Mouse (Mus musculus) cerebellum, adult 9-11 months (tissue): ENCODE results near the gene Add3.
"Not testable (repeated sequence)": the region's sequence is repeated elsewhere in the genome, so short reads cannot be mapped to it uniquely, and the experiment has no call there.

Source experiments
- DNase-seq: peaks from one replicate; pipeline ENCODE4 v3.0.0; 2022

Gene Add3

DNA sequence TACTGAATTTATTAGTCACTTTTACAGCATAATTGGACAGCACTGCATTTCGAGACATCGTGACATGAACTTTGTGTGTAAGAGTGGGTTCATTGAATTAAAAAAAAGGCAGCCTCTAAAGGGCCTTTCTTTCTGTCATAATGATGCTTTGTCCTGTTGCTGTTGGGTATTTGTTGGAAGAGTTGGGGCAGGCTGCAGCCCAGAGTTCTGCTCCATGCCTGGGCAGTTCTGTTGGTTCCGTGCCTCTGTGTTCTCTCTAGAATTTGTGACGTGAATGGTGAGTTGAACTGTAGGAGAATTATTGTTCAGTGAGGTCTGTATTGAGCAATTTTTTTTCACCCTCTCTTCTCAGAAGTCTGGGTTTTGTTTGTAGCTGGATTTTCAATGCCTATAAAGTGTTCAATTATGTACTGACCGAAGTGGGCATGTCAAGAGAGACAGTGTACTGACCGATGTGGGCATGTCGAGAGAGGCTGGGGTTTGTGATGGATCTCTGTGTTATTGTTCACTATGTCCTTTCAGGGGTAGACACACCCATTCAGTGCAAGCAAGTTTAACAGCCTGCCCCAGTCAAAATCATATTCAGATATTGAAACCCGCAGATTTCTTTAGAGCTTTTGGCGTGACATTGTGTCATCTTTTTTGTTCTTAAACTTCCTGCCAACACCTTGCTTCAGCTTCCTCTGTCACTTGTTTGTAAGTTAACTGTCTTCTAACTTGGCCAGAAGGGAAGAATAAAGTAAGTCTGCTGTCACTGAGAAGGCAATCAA lies 54.7 kb downstream of the Add3 start:
- DNase-seq, result no peak

DNA sequence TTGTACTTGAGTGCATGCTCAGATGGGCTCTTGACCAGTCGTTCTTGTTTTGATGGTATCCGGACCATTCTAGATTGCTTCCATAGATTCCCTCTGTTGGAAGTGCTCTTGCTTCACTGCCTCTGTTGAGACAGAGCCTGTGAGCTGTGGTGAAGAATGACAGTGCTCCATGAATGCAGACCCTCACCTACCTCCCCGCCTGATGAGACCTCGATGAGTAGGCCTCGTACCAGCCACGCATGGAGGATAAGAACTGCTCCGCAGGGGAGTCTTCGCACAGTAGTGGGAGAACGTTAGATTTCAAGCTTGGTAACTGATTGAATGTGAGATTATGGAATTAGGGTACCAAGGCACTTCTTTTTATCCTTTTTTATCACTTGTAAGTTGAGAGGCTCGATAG lies 56.7 kb downstream of the Add3 start:
- DNase-seq, result no peak

DNA sequence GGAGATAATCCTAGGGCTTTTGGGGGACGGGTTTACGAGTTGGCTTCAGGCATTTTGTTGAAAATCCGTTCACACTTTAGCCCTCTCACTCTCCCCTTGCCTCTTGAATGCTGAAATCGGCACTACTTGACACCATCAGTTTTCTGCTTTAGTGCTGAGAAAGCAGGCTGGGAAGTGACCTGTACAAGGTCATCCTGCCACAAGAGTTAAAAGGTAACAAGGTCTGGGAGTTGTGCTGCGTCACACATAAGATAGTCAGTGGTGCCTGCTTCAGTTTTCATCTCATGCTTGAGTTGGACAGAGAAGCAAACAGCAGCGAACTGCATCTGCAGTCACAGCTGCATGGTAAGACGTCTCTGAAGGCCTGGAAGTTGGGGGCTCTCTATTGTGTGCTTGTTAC lies 57.5 kb downstream of the Add3 start:
- no peak for DNase-seq

DNA sequence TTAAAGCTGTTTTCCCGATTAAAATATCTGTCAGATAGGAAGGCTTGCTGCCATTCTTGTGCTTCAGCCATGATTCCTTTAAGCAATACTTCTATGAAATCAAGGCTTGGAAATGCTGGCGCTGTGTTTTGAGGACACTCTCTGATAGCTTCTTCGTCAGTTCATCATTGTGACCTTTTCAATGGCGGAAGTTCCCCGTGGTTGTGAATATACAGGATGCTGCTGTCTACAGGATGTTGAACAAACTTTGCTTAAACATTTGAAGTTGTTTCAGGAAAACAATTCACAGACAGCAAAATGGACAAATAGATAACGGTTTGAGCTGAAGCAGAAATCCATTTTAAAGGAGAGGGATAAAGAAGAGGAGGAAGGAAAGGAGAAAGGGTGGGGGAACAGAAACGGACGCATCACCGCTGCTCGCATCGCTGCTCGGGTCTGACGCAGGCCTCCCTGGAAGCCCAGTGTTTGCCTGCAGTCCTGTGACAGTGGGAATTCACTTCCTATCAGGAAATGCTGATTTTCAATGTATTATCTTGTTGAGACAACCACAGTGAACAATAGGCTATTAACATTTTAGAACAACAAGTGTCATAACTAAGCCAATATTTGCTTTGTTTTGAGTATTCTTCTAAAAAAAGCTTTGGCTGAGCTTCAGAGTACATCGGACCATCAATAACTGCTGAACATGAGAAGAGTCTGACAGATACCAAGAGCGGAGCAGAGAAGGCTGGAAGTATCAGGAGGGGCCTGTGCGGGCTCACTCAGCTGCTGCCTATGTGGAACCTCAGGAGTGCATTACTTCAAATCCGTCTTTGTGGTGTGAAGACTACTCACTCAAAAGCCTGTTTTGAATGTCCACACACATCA lies 58.7 kb downstream of the Add3 start:
- no peak for DNase-seq

DNA sequence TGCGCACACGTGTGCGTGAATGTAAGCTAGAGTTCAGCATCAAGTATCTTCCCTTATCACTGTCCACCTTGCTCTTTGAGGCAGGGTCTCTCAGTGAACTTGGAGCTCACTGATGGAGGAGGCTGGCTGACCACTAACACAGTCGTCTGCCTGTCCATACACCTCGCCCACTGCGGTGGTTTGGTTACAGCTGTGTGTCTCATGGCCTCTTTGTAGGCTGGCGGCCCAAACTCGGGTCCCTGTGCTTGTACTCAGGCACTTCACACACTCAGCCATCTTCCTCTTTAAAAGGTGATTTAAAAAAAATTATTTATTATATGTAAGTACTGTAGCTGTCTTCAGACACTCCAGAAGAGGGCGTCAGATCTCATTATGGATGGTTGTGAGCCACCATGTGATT lies 59.5 kb downstream of the Add3 start:
- DNase-seq, result no peak

DNA sequence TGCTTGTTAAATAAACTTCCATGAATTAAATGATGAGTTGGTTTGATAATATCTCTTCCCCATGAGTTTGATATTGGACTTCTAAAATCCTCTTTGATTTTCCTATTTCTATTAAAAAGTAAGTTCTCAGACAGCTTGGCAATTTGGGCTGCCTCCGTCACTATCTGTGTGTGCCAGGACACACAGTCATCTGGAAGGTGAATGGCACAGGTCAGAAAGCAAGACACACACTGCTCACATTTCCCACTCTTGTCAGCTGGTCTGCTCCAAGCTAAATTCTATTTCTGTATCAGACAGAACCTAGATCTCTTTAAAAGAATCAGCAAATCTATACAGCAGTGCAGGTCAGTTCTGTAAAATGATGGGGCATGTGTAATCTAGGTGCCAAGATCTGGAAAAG lies 61.9 kb downstream of the Add3 start:
- DNase-seq, result no peak

DNA sequence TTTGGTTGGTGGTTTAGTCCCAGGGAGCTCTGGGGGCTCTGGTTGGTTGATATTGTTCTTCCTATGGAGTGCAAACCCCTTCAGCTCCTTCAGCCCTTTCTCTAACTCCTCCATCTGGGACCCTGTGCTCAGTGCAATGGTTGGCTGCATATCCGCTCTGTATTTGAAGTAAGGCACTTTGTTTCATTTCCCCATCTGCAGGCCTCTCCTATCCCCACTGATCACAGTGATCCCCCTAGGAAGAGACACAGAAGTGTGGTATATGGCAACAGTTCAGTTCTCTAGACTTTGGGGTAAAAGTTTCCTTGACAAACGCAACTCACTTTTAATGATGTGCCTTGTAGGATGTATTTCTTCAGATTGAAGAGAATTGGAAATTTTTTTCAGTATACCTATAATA lies 66.7 kb downstream of the Add3 start:
- DNase-seq, result no peak

DNA sequence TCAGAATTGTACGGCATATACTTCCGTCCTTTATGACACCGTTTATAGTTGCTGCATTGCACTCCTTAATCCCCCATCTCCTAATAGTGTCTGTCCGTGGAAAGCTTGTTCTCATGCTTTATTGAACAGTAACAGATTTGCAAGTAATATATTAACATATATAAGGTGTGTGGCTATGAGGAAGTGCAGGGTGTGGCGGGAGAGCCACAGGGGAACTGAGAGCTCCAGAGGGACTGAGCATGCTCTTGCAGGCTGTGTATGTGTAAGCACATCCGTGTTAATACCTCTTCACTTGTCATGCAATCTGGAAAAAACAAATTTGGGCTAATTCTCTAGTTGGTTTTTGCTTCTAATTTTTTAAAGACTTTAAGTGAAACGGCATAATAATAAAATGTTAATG lies 68.6 kb downstream of the Add3 start:
- DNase-seq, result no peak

DNA sequence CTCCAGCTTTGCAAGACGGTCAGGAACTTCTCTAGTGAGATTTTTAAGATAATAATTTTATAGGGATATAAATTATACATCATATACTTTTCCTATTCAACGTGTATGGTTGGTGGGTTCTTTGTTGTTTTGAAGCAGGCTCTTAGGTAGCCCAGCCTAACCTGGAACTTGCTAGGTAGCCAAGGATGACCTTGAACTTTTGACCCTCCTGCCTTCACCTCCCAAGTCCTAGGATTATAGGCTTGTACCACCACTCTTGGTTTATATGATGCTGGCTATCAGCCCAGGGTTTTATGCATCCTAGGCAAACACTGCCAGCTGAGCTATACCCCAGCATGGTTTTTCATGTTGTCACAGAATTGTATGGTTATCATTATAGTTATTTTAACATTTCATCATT lies 70.0 kb downstream of the Add3 start:
- DNase-seq, result no peak

DNA sequence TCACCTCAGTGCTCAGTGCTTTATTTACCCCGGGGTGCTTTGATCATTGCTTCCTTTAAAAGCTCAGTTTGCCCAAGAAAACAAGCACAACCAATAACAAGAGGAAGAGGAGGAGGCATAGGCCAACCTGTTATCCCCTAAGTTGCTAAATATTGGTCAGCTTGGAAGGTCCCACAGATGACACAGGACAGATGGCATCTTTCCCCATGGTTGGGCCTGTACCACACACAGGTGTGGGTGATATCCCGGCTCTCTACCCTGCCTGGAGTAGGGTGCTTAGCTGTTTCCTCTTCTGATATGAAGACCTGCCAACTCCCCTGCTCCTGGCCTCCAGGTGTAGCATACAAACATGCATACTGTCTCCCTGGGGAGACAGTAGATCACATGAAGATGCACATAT lies 75.1 kb downstream of the Add3 start:
- DNase-seq, result peak; percentile 35

DNA sequence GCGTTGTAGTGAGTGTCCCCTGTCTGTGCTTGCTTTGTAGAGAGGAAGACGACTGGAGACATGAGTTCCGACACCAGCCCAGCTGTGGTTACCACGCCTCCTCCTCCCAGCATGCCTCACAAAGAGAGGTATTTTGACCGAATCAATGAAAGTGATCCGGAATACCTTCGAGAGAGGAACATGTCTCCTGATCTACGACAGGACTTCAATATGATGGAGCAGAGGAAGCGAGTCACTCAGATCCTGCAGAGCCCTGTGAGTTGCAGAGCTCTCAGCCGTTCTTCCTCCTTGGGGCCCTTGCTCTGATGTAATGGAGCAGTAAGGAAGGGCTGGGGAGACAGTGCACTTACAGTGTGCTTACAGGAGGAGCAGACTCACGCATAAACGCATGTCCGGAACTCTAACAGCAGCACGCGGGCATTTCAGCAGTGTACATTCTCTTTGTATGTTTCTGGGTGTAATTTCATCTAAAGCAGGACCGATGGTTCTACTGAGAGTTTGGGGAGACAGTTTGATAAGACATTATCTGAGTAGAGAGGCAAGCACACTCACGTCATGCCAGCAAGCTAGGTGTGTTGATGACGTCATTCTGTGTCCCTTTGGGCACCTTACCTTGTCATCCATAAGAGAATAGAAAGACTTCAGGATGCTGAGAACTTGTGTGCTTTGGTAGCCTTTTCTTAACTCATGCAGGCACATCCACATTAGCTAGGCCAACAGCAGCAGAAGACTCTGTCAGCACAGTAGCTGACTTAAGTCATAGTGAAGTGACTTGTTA lies 76.7 kb downstream of the Add3 start:
- DNase-seq, result no peak

DNA sequence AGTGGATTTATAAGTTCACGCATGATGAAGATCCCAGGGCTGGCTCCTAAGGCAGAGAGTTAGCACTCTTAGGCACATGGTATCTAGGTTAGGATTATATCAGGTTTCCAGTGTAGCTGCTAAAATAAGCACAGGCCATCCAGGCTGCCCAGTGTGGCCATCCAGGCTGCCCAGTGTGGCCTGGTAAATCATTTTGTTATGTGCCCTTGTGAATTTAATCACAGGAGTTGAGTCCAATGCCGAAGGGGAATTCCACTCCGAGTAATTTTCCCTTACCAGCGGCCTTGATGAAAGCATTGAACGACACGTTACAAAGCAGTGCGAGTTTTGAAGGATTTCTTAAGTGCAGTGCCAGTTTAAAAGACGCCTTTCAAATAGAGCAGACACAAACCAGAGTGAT lies 77.6 kb downstream of the Add3 start:
- no peak for DNase-seq

DNA sequence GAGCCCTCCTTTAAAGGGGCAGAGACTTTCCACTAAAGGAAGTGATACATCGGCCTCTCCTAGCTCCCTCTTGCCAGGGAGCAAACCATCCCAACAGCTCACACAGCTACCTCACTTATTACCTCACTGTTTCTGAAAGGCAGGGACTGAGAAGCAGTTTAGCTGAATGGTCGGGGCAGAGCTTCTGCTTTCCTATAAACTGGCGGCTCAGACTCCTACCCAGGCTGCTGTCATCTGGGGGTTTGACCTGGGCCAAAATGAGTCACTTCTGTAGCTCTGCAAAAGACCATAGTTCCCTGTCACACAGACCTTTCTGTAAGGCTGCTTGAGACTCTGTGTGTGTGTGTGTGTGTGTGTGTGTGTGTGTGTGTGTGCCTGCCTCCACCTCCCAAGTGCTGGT lies 79.1 kb downstream of the Add3 start:
- no peak for DNase-seq

DNA sequence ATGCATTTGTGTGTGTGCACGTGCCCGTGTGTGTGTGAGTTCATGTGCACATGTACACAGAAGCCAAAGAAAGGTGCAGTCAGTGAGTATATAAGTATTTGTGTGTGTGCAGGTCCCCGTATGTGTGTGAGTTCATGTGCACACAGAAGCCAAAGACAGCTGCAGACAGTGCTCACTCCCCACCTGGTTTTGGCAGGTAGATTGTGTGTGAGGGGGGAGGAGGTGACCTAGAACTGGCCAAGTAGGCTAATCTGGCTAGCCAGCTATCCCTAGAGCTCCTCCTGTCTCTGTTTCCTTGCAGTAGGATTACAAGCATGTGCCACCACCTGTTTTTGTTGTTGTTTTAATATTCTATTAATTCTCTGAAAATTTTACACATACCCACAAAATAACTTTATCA lies 80.9 kb downstream of the Add3 start:
- DNase-seq, result peak; percentile 30

DNA sequence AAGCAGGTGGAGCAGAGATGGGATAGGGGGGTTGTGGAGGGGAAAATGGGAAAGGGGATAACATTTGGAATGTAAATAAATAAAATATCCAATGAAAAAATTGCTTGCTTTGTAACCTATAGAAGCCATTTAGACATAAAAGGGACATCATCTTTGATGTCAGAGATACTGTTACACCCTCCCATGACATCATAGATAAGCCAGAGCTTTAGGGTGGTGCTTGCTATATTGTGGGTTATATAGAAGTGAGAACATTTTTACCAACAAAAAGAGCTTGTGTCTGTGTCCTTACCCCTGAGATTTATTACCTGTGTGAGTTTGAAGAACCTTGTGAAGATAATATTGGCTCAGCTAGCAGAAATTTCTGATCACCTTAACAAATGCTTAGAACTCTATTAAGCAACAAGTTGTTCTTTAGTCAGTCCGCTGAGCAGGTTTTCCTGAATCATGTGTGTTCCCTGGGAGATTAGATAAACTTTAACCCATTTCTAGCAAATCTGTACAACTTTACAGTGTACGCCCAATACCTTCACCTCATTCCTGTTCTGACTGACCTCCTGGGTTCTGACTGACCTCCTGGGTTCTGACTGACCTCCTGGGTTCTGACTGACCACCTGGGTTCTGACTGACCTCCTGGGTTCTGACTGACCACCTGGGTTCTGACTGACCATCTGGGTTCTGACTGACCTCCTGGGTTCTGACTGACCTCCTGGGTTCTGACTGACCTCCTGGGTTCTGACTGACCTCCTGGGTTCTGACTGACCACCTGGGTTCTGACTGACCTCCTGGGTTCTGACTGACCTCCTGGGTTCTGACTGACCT lies 85.2 kb downstream of the Add3 start:
- not testable (repeated sequence) for DNase-seq

DNA sequence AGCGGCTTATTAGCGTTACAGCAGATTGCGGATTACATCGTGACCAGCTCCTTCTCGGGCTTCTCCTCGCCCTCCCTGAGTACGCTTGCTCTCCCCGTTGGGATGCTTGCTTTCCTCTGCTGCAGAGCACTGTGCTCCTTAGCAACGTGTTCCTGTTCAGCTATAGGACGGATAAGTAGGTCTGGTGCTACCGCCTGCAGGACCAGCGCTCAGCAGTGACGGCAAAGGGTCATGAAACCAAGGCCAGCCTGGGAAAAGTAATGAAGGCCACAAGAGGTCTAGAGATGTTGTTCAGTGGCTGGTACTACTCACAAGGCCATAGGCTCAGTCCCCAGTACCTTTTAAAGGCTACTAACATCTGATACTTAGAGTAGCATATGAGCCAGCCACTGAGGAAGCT lies 86.4 kb downstream of the Add3 start:
- no peak for DNase-seq

DNA sequence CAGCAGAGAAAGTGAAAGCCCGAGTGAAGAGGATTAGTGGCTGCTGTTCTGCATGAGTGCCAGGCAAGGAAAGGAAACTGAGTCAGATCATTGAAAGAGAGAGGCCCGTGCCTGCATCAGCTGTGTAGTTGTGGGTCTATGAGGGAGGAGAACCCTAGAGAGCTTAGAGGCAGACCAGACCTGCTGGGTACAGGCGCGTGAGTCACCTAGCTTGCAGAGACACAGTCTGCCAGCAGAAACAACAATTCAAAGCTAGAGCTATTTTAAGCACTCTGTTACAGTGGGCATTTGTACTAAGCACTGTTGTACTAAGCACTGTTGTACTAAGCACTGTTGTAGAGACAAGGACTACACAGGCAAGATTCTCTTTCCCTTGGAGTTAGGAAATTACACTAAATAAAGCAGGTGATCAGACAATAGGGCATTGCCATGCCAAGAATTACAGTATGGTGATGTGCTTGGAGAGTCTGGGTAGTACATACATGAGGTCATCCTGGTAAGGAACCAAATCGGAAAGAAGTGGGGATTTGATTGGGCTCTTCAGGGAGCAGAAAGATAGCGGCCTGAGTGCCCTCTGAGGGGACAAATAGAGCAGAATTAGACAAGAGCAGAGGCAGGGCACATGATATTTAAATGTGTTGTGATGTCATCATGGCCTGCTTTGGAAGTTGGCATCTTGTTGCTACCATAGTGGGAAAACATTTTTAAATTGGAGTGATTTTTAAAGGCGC lies 88.0 kb downstream of the Add3 start:
- peak; percentile 43 for DNase-seq

DNA sequence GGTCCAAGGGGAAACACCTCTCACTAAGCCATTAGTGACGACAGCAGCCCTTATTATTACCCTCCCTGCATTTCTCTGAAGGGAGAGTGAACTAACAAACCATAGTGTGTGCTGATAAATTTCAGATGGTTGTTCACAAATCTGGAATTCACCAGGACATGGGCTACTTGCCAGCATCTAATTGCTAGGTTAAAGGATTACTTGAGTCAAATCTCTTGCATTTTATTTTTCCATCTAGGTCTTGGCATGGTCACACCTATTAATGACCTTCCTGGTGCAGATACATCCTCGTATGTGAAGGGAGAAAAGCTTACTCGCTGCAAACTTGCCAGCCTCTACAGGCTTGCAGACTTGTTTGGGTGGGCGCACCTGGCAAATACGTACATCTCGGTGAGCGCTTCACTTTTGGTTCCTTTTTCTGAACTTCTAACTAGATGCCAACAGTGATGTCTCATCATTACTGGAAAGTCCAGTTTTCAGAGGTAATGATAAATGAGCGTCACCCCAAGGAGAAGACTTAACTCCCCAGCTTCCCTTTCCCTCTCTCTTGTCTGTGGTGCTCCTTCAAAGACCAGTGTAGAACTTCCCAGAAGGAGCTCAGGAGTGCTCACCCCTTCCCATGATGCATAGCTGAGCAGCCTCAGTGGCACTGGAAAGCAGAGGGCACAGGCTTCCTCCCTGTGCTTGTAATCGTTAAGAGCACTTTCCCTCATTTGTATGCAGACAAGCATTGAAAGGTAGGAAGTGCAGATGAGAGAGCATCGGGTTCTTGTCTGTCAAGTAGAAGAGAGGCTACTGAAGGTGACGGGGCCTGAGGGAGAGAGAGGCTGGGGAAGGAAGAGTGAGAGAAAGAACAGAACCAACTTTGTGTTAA lies 90.9 kb downstream of the Add3 start:
- DNase-seq, result no peak

DNA sequence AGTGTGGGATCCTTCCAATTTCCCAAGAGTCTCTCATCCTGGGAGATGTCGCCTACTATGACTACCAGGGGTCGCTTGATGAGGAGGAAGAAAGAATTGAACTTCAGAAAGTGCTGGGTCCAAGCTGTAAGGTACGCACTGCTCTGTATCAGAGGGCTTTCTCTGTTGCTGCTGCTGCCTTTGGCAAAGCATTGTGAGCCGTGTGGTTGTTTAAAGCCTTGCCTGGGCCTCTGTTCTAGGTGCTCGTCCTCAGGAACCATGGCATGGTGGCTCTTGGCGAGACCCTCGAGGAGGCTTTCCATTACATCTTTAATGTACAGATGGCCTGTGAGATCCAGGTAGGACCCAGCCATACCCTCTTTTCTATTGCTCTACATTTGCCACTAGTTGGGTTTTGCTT lies 93.3 kb downstream of the Add3 start:
- DNase-seq, result no peak

DNA sequence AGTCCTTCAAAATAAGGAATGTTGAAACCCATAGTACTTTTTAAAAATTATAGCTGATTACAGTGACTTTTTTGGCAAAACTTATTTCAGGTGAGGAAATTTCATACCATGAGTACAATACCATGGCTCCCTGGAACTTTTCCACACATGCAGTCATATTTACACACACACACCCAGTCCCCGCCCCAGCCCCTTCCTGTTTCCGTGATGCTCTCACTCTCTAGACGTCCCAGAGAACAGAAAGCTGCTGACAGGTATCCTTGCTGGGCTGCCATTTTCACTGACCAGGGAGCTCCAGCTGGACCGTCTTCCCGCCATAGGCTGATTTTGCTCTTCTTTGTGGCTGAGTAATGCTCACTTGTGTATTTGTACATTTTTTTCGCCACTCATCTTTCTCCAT lies 101.6 kb downstream of the Add3 start:
- no peak for DNase-seq

DNA sequence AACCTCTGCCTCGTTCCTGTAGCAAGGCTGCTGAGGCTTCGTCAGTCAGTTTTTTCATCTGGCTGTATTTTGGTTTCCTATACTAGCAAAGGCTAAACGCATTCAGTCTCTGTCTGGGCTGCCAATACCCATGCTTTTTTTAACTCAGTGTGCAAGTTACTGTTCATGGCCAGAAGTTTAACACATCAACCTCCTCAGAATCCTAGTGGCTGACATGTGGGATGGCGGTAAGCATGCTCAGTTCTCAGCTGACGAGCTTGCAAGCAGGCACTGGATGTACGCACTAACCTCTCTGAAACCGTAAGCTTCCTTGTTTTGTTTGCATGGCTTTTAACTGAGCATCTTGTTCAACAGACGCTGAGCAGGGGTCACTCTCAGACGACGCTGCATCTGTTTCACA lies 103.7 kb downstream of the Add3 start:
- DNase-seq, result no peak
